Mouse (Mus musculus) MEL (cell line): ENCODE results near the gene Tmem235. TPM values are rescaled to one million over a fixed set of nuclear protein-coding genes. Genes with fewer than 3 reads are reported as not detected.

ENCODE experiments used
- DNase-seq: peaks from one replicate; pipeline ENCODE4 v3.0.0; 2011; ENCODE audit warnings: low read depth, low spot score
- H3K27ac ChIP-seq: 2 replicates; pipeline ENCODE4 v1.5.1; 2012; ENCODE audit warnings: low read depth, mild to moderate bottlenecking, control low read depth, low read length, moderate library complexity; ENCODE audit not compliant: control insufficient read depth
- H3K27me3 ChIP-seq, 2 experiments: fragments of 150-350 bp in 1 of 2; sonication (generic) in 1 of 2; 2 replicates each; pipeline ENCODE4 v1.6.1; 2012; ENCODE audit warnings: low read length in 2 of 2, mild to moderate bottlenecking in 2 of 2, improper control_type of control experiment in 1 of 2, moderate library complexity in 1 of 2; ENCODE audit not compliant: insufficient read depth in 2 of 2, control insufficient read depth in 1 of 2
- H3K36me3 ChIP-seq, 2 experiments: 2 replicates each; pipeline ENCODE4 v1.6.1; 2012 to 2014; ENCODE audit warnings: low read length in 2 of 2, improper control_type of control experiment in 1 of 2, inconsistent platforms in 1 of 2, mild to moderate bottlenecking in 1 of 2; ENCODE audit not compliant: insufficient read depth in 2 of 2, control insufficient read depth in 1 of 2
- H3K4me1 ChIP-seq, 2 experiments: fragments of 150-350 bp in 1 of 2; sonication (generic) in 1 of 2; 2 replicates each; pipeline ENCODE4 v1.6.1; 2012; ENCODE audit warnings: low read length in 2 of 2, improper control_type of control experiment in 1 of 2, mild to moderate bottlenecking in 1 of 2; ENCODE audit not compliant: insufficient read depth in 2 of 2, control insufficient read depth in 1 of 2
- H3K4me3 ChIP-seq, 2 experiments: fragments of 150-350 bp in 1 of 2; sonication (generic) in 1 of 2; 2 replicates each; pipeline ENCODE4 v1.5.1; 2012; ENCODE audit warnings: low read depth in 2 of 2, low read length in 2 of 2, mild to moderate bottlenecking in 2 of 2, moderate library complexity in 2 of 2, control low read depth in 1 of 2, improper control_type of control experiment in 1 of 2; ENCODE audit not compliant: control insufficient read depth in 1 of 2, insufficient read depth in 1 of 2
- H3K79me2 ChIP-seq: 2 replicates; pipeline ENCODE4 v1.6.1; 2012; ENCODE audit warnings: mild to moderate bottlenecking, low read length, moderate library complexity; ENCODE audit not compliant: control insufficient read depth, poor library complexity, insufficient read depth
- H3K9ac ChIP-seq: 2 replicates; pipeline ENCODE4 v1.6.1; 2012; ENCODE audit warnings: low read depth, mild to moderate bottlenecking, control low read depth, low read length, moderate library complexity; ENCODE audit not compliant: control insufficient read depth, poor library complexity, severe bottlenecking
- H3K9me3 ChIP-seq: fragments of 150-350 bp; sonication (generic); replicated peaks from 2 replicates; pipeline ENCODE4 v1.6.1; 2012; ENCODE audit warnings: mild to moderate bottlenecking, low read length, improper control_type of control experiment, moderate library complexity; ENCODE audit not compliant: insufficient read depth
- BHLHE40 ChIP-seq: IDR thresholded peaks from 2 replicates; pipeline ENCODE4 v1.6.1; 2012; ENCODE audit warnings: low read depth, mild to moderate bottlenecking, inconsistent platforms, low read length, improper control_type of control experiment, borderline replicate concordance
- CTCF ChIP-seq, 3 experiments: IDR thresholded peaks in 2 of 3; conservative IDR thresholded peaks in 1 of 3; 2 replicates each; pipeline ENCODE4 v1.5.1; 2011 to 2012; ENCODE audit warnings: low read length in 3 of 3, low read depth in 2 of 3, mild to moderate bottlenecking in 2 of 3, improper control_type of control experiment in 1 of 3, inconsistent platforms in 1 of 3, mixed read lengths in 1 of 3, moderate library complexity in 1 of 3; ENCODE audit not compliant: control insufficient read depth in 1 of 3, insufficient read depth in 1 of 3, poor library complexity in 1 of 3, severe bottlenecking in 1 of 3
- ELF1 ChIP-seq: IDR thresholded peaks from 2 replicates; pipeline ENCODE4 v1.6.1; 2014; ENCODE audit warnings: low read depth, mild to moderate bottlenecking, inconsistent platforms, low read length, improper control_type of control experiment, moderate library complexity
- ETS1 ChIP-seq: IDR thresholded peaks from 2 replicates; pipeline ENCODE4 v1.6.1; 2012; ENCODE audit warnings: low read depth, mild to moderate bottlenecking, inconsistent platforms, low read length, improper control_type of control experiment, moderate library complexity
- GATA1 ChIP-seq: IDR thresholded peaks from 2 replicates; pipeline ENCODE4 v1.6.1; 2011; ENCODE audit warnings: low read depth, low read length, improper control_type of control experiment
- HCFC1 ChIP-seq: IDR thresholded peaks from 2 replicates; pipeline ENCODE4 v1.6.1; 2012; ENCODE audit warnings: low read depth, mild to moderate bottlenecking, inconsistent platforms, low read length, improper control_type of control experiment, moderate library complexity
- MAFK ChIP-seq: IDR thresholded peaks from 2 replicates; pipeline ENCODE4 v1.6.1; 2011; ENCODE audit warnings: low read depth, mild to moderate bottlenecking, low read length, improper control_type of control experiment, borderline replicate concordance
- MAX ChIP-seq: IDR thresholded peaks from 2 replicates; pipeline ENCODE4 v1.6.1; 2011; ENCODE audit warnings: low read length, improper control_type of control experiment
- MAZ ChIP-seq: IDR thresholded peaks from 2 replicates; pipeline ENCODE4 v1.6.1; 2012; ENCODE audit warnings: low read depth, mild to moderate bottlenecking, inconsistent platforms, low read length, improper control_type of control experiment
- MEF2A ChIP-seq: IDR thresholded peaks from 2 replicates; pipeline ENCODE4 v1.6.1; 2014; ENCODE audit warnings: low read depth, mild to moderate bottlenecking, inconsistent platforms, low read length, improper control_type of control experiment; ENCODE audit not compliant: poor library complexity, insufficient replicate concordance, severe bottlenecking; ENCODE audit errors: extremely low read depth
- MXI1 ChIP-seq: IDR thresholded peaks from 2 replicates; pipeline ENCODE4 v1.6.1; 2011; ENCODE audit warnings: mild to moderate bottlenecking, low read depth, low read length, improper control_type of control experiment
- MYC ChIP-seq: IDR thresholded peaks from 2 replicates; pipeline ENCODE4 v1.6.1; 2011; ENCODE audit warnings: low read depth, mild to moderate bottlenecking, low read length, improper control_type of control experiment, moderate library complexity
- NELFE ChIP-seq: IDR thresholded peaks from 2 replicates; pipeline ENCODE4 v1.6.1; 2011; ENCODE audit warnings: low read depth, low read length, improper control_type of control experiment
- NRF1 ChIP-seq: IDR thresholded peaks from 2 replicates; pipeline ENCODE4 v1.6.1; 2014; ENCODE audit warnings: low read depth, mild to moderate bottlenecking, inconsistent platforms, low read length, improper control_type of control experiment, moderate library complexity; ENCODE audit not compliant: poor library complexity, insufficient read depth, severe bottlenecking
- POLR2A ChIP-seq, 2 experiments: IDR thresholded peaks; 2 replicates each; pipeline ENCODE4 v1.6.1; 2011 to 2012; ENCODE audit warnings: low read length in 2 of 2, mild to moderate bottlenecking in 2 of 2, control low read depth in 1 of 2, improper control_type of control experiment in 1 of 2, low read depth in 1 of 2, moderate library complexity in 1 of 2; ENCODE audit not compliant: control insufficient read depth in 1 of 2, insufficient read depth in 1 of 2, poor library complexity in 1 of 2
- RAD21 ChIP-seq: IDR thresholded peaks from 2 replicates; pipeline ENCODE4 v1.6.1; 2011; ENCODE audit warnings: mild to moderate bottlenecking, low read depth, low read length, improper control_type of control experiment
- RCOR1 ChIP-seq: IDR thresholded peaks from 2 replicates; pipeline ENCODE4 v1.6.1; 2012; ENCODE audit warnings: low read depth, mild to moderate bottlenecking, inconsistent platforms, low read length, improper control_type of control experiment
- SIN3A ChIP-seq: IDR thresholded peaks from 2 replicates; pipeline ENCODE4 v1.6.1; 2012; ENCODE audit warnings: low read length, improper control_type of control experiment, inconsistent platforms
- SMC3 ChIP-seq: IDR thresholded peaks from 2 replicates; pipeline ENCODE4 v1.6.1; 2011; ENCODE audit warnings: low read depth, low read length, improper control_type of control experiment
- TCF12 ChIP-seq: IDR thresholded peaks from 2 replicates; pipeline ENCODE4 v1.6.1; 2014; ENCODE audit warnings: low read depth, mild to moderate bottlenecking, inconsistent platforms, low read length, improper control_type of control experiment, moderate library complexity
- USF1 ChIP-seq: IDR thresholded peaks from 2 replicates; pipeline ENCODE4 v1.6.1; 2014; ENCODE audit warnings: low read depth, mild to moderate bottlenecking, inconsistent platforms, low read length, improper control_type of control experiment, moderate library complexity
- USF2 ChIP-seq, 2 experiments: IDR thresholded peaks; 2 replicates each; pipeline ENCODE4 v1.6.1; 2011 to 2012; ENCODE audit warnings: improper control_type of control experiment in 2 of 2, low read length in 2 of 2, borderline replicate concordance in 1 of 2, inconsistent platforms in 1 of 2, low read depth in 1 of 2, mild to moderate bottlenecking in 1 of 2; ENCODE audit not compliant: insufficient read depth in 1 of 2
- ZC3H11A ChIP-seq: IDR thresholded peaks from 2 replicates; pipeline ENCODE4 v1.6.1; 2012; ENCODE audit warnings: low read depth, mild to moderate bottlenecking, inconsistent platforms, low read length, improper control_type of control experiment
- ZNF384 ChIP-seq: IDR thresholded peaks from 2 replicates; pipeline ENCODE4 v1.6.1; 2012; ENCODE audit warnings: low read depth, mild to moderate bottlenecking, inconsistent platforms, low read length, improper control_type of control experiment
- polyA plus RNA-seq, 2 experiments: library from polyadenylated mRNA; stranded (reverse) in 1 of 2; unstranded in 1 of 2; fragments of >175 nt in 1 of 2; fragments of >200 nt in 1 of 2; gene quantifications; 2 replicates each; pipeline versions ENCODE4 v1.2.1 to v1.2.4; 2012; ENCODE audit warnings: low replicate concordance in 2 of 2, low read depth in 1 of 2; ENCODE audit not compliant: insufficient read length in 2 of 2, insufficient read depth in 1 of 2, missing spikeins in 1 of 2
- total RNA-seq: library from RNA; depleted of rRNA; stranded (reverse); fragments of 300-350 nt; gene quantifications from 2 replicates; pipeline ENCODE4 v1.2.3, GENCODE M21; 2012

Tmem235 gene
- total and polyA plus RNA-seq, 3 experiments: 0.04 TPM; not detected in 1

DNA sequence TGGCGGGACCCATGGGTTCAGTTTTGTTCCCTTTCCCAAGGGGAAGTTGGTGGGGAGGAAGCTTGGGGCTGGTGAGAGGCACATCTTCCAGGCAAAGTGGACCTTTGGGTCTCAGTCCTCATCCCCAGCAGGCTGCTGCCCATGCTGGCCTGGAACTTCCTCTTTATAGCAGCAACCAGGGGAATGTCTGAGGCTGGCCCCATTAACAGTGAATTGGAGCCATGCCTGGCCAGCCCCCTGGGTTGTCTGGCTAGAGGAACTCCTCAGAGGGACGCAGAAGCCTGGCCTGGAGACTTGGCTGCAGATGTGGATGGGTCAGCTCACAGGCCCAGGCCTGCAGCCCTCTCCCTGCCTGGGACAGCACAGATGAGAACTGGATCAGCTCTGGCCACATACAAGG lies 4.3 kb downstream of the Tmem235 start:
- H3K4me1 ChIP-seq: no peaks in the 10 kb centered on the region
- H3K79me2 ChIP-seq: no peaks in the 10 kb centered on the region
- H3K4me3 ChIP-seq: no peak overlapping the region
- no peaks in the 10 kb centered on the region for H3K36me3 ChIP-seq
- DNase-seq: peak; percentile 45
- H3K9me3 ChIP-seq: no peaks in the 10 kb centered on the region
- H3K27me3 ChIP-seq: no peaks in the 10 kb centered on the region
- H3K27ac ChIP-seq: no peak overlapping the region
- H3K9ac ChIP-seq: no peak overlapping the region
- no peak for TF ChIP-seq MAFK
- TF ChIP-seq POLR2A (IDR thresholded peaks at IDR 0.05; ENCODE audit: control insufficient read depth in 1 of 2, insufficient read depth in 1 of 2, low read depth in 1 of 2, low read length in 2 of 2, poor library complexity in 1 of 2): 0 out of 4 replicates have a peak, but pooled peaks of 1 of the 2 experiments have one; percentile 43

DNA sequence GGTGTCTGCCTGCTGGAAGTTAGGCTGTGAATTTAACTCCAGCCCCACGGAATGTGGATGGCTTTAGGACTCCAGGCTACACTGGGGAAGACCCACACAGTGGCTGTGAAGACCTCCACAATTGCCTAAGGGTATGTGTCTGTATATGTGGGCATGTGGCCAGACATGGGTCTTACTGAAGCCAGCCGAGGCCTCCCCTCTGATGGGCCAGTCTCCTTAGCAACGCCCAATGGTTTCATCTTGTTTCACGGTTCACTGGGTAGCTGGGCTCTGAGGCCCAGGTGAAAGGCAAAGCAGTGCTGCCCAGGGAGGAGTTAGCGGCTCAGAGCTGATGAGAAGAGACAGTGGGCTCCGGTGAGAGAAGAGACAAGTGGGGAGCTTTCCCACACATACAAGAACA lies 5.4 kb downstream of the Tmem235 start:
- Histone ChIP-seq H3K79me2 (no peaks in the 10 kb centered on the region), H3K36me3 (no peaks in the 10 kb centered on the region), H3K4me1 (no peaks in the 10 kb centered on the region), H3K9ac (no peak overlapping the region), H3K4me3 (no peak overlapping the region), H3K27me3 (no peaks in the 10 kb centered on the region), H3K9me3 (no peaks in the 10 kb centered on the region), H3K27ac (no peak overlapping the region)
- DNase-seq: no peak
- TF ChIP-seq USF1 (no peak), ELF1 (no peak), MYC (no peak), RCOR1 (no peak), NELFE (no peak), SIN3A (no peak), NRF1 (no peak)

DNA sequence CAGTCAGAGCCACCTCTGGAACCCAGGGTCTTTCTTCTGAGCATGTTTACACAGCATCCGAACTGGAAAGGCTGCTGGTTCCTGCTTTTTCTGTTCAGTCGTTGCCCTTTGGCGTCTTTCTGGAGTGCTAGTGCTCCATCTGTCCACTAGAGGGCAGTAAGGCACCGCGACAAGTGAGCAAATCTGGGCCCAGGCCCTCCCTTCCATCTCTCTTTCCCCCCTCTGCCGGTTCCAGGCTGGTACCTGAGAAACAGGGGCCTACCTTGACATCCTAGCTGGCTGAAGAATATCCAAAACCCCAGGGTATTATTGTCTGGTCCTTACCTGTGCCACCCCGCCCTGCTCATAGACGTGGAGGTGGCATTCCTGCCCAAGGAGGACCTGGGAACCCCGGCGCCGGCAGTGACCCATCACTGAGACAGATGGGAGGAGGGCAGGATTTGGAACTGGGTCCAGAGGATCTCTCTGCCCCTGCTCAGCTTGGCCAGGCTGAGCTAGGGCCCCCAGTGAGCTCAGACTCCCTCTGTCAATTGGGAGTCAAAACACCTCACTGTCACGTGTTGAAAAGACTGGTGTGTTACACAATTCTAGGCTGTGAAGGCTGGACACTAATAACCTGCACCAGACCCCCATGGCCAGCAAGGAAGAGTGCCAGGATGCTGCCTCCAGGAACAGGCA lies 10.3 kb downstream of the Tmem235 start:
- H3K9ac ChIP-seq: no peak overlapping the region
- H3K27ac ChIP-seq: no peak overlapping the region
- no peaks in the 10 kb centered on the region for H3K79me2 ChIP-seq
- DNase-seq: peak; percentile 84
- no peak overlapping the region for H3K4me3 ChIP-seq
- H3K9me3 ChIP-seq: no peaks in the 10 kb centered on the region
- peaks cover 0 to 2% of the 10 kb centered on the region in 2 experiments; a peak in 1 of 4 replicates for H3K27me3 ChIP-seq
- H3K36me3 ChIP-seq: no peaks in the 10 kb centered on the region
- H3K4me1 ChIP-seq: no peaks in the 10 kb centered on the region
- no peak for TF ChIP-seq MAX
- TF ChIP-seq GATA1: no peak
- TF ChIP-seq RAD21: peak; percentile 97
- no peak for TF ChIP-seq POLR2A (IDR thresholded peaks at IDR 0.05; ENCODE audit: control insufficient read depth in 1 of 2, insufficient read depth in 1 of 2, low read depth in 1 of 2, low read length in 2 of 2, poor library complexity in 1 of 2)
- no peak for TF ChIP-seq USF2 (IDR thresholded peaks at IDR 0.05; ENCODE audit: borderline replicate concordance in 1 of 2, insufficient read depth in 1 of 2, low read depth in 1 of 2, low read length in 2 of 2)
- TF ChIP-seq MAZ: 0 out of 2 replicates have a peak, but pooled peaks have one; percentile 34
- TF ChIP-seq HCFC1: no peak
- TF ChIP-seq ELF1: no peak
- peak; percentile 84 for TF ChIP-seq ZC3H11A
- no peak for TF ChIP-seq MXI1
- peak; percentile 96 to 98 (median 97) for TF ChIP-seq CTCF (IDR thresholded peaks at IDR 0.05 in 2 of 3, conservative IDR thresholded peaks at IDR 0.05 in 1 of 3; ENCODE audit: control insufficient read depth in 1 of 3, insufficient read depth in 1 of 3, low read depth in 2 of 3, low read length in 3 of 3, poor library complexity in 1 of 3, severe bottlenecking in 1 of 3)
- peak; percentile 20; the same call in 1 of the 2 replicates for TF ChIP-seq SIN3A
- no peak for TF ChIP-seq ETS1
- TF ChIP-seq RCOR1: no peak
- TF ChIP-seq MYC: no peak
- peak; percentile 87 for TF ChIP-seq SMC3
- TF ChIP-seq MEF2A: no peak
- 0 out of 2 replicates have a peak, but pooled peaks have one; percentile 11 for TF ChIP-seq BHLHE40
- TF ChIP-seq TCF12: no peak
- no peak for TF ChIP-seq ZNF384
